Mouse (Mus musculus): Measurements from ENCODE around the gene Gm21317.
"Not testable (repeated sequence)": the region's sequence is repeated elsewhere in the genome, so short reads cannot be mapped to it uniquely, and the experiment has no call there.

The Gm21317 gene

DNA sequence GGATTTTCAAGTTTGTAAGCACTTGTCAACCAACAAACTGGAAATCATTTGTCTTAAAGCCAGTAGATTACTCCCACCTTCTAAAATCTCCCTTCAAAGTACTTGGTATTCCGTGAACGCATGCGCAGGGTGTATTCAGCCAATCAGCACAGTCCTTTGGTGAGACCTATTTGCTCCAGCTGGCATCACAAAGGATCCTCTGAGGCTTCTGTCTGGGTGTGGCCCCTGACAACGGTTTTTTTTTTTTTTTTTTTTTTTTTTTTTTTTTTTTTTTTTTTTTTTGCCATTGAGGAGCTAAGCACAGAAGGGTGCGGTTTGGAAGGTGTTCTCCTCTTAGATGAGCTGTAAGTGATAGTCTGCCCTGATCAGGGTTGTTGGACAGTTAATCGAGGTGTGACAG, at the start of gene Gm21317:
Gm21317 (plus strand) TSS at position 301 of the 400 bp plus-strand sequence.
- in situ Hi-C loops (cut with MboI) = not testable (repeated sequence)

All from mature B cell (primary cell).